Mouse (Mus musculus) forebrain, postnatal 0 days (tissue): ENCODE data around the gene Spata33. TPM values are rescaled to one million over a fixed set of nuclear protein-coding genes. Genes with fewer than 3 reads are reported as not detected.
"Not testable (repeated sequence)": the region's sequence is repeated elsewhere in the genome, so short reads cannot be mapped to it uniquely, and the experiment has no call there.

ENCODE experiments used
- ATAC-seq: fragments of 200-750 bp; cut with Nextera tagmentation; 2 replicates; pipeline ENCODE4 v1.8.0; 2017; ENCODE audit warnings: mild to moderate bottlenecking, moderate library complexity
- DNase-seq: peaks from one replicate; pipeline ENCODE4 v3.0.0-alpha.2; 2015
- H3K27ac ChIP-seq: fragments of 300-500 bp; sonication (generic); 2 replicates; pipeline ENCODE4 v1.5.1; 2014; ENCODE audit warnings: low read depth, mild to moderate bottlenecking, antibody characterized with exemption, low read length, moderate library complexity, mixed read lengths
- H3K27me3 ChIP-seq: fragments of 300-500 bp; sonication (generic); 2 replicates; pipeline ENCODE4 v1.6.1; 2014; ENCODE audit warnings: mild to moderate bottlenecking, low read length, mixed read lengths; ENCODE audit not compliant: insufficient read depth
- H3K36me3 ChIP-seq: fragments of 300-500 bp; sonication (generic); 2 replicates; pipeline ENCODE4 v1.6.1; 2014; ENCODE audit warnings: mild to moderate bottlenecking, moderate library complexity; ENCODE audit not compliant: insufficient read depth
- H3K4me1 ChIP-seq: fragments of 300-500 bp; sonication (generic); 2 replicates; pipeline ENCODE4 v1.6.1; 2014; ENCODE audit warnings: antibody characterized with exemption; ENCODE audit not compliant: insufficient read depth
- H3K4me2 ChIP-seq: fragments of 300-500 bp; sonication (generic); 2 replicates; pipeline ENCODE4 v1.6.1; 2014; ENCODE audit warnings: low read depth, mild to moderate bottlenecking, moderate library complexity
- H3K4me3 ChIP-seq: fragments of 300-500 bp; sonication (generic); 2 replicates; pipeline ENCODE4 v1.5.1; 2014; ENCODE audit warnings: low read depth, low read length, mixed read lengths
- H3K9ac ChIP-seq: fragments of 300-500 bp; sonication (generic); 2 replicates; pipeline ENCODE4 v1.6.1; 2014; ENCODE audit warnings: mild to moderate bottlenecking
- H3K9me3 ChIP-seq: fragments of 300-500 bp; sonication (generic); 2 replicates; pipeline ENCODE4 v1.6.1; 2016; ENCODE audit warnings: low read length
- CTCF ChIP-seq: sonication (generic); IDR thresholded peaks from 2 replicates; pipeline ENCODE4 v1.5.1; 2016; ENCODE audit warnings: antibody characterized with exemption, control low read depth, low read depth
- WGBS: fragments of 180-500 bp; shearing (Covaris S2); extraction: QIAGEN DNeasy Blood & Tissue Kit; methylation state at CpG from one replicate; pipeline ENCODE4 v1.1.7; 2014; 5-methylcytosine and 5-hydroxymethylcytosine counted together
- polyA plus RNA-seq: library from polyadenylated mRNA; unstranded; fragments of >200 nt; fragmentation: Nextera tagmentation; extraction: Ambion mirVana; gene quantifications from 2 replicates; pipeline ENCODE4 v1.2.1, GENCODE M21; 2015
- total RNA-seq: library from RNA; depleted of rRNA; stranded (reverse); fragments of >200 nt; gene quantifications from 2 replicates; pipeline ENCODE4 v1.2.3, GENCODE M21; 2014

Gene Spata33
- total and polyA plus RNA-seq, 2 experiments from 2014 or later = 6.3 to 7.6 TPM

DNA sequence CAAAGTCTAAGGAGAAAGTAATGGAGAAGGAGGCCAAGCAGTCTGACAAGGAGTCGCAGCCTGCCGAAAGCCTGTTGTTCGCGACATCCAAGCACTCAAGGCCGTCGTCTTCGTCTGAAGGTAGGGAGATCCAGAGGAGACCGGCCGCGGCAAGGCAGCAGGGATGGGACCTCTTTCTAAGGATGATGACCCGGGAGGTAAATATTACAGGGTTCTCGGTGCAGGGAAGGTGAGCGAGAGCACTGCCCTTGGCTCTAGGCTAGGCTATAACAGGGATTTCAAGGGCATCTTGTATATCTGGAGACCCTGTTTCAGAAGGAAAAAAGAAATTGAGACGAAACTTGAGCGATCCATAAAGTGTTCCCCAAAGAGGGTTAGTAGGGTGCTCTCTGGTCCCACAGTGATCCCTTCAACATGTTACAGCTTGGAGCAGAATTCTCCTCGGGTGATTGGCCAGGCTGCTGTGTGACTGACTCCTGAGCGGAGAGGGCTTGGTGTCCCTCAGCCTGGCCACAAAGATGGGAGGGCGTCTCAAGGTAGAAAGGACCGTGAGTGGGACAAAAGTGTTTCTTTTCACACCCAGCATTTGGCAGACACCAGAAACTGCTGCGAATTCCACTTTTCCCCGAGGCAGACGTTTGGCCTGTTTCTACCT, 613 bp downstream of the Spata33 start:
- Histone ChIP-seq H3K4me1 (peaks cover 16% of the 10 kb centered on the region; the same call in 1 of the 2 replicates), H3K27me3 (no peaks in the 10 kb centered on the region), H3K4me3 (peak overlapping the region; percentile 96), H3K36me3 (peaks cover 16% of the 10 kb centered on the region), H3K27ac (peak overlapping the region; percentile 66; the same call in 1 of the 2 replicates), H3K9ac (peak overlapping the region; percentile 97), H3K4me2 (peak overlapping the region; percentile 91), H3K9me3 (no peaks in the 10 kb centered on the region)
- 20% methylated on average over 22 of the region's 22 CpGs for WGBS
- TF ChIP-seq CTCF = no peak
- ATAC-seq (no peak), DNase-seq (no peak)

DNA sequence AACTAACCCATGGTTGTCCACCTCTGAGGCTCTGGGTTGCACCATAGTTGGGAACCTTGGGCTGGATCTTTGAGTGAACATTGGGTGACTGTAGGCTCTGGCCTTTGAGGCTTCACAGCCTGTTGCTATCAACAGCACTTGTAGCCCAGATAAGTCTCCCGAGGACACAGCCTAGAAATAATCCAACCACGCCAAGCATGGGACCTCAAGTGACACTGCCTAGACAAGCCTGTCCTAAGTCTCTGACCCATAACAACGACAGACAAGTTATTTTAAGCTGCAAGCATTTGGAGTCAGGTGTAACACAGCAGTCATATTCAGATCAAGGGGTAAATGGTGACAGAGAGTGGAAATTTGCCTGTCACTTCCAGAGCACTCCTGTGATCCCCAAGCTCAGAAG, 2.8 kb downstream of the Spata33 start:
- no peak for TF ChIP-seq CTCF
- 74% methylated on average over 3 of the region's 3 CpGs for WGBS
- DNase-seq = no peak
- Histone ChIP-seq H3K4me3 (no peak overlapping the region), H3K27me3 (no peaks in the 10 kb centered on the region), H3K9ac (no peak overlapping the region), H3K4me2 (no peak overlapping the region), H3K36me3 (no peaks in the 10 kb centered on the region), H3K27ac (no peak overlapping the region), H3K9me3 (no peaks in the 10 kb centered on the region), H3K4me1 (peaks cover 16% of the 10 kb centered on the region; the same call in 1 of the 2 replicates)
- ATAC-seq = no peak

DNA sequence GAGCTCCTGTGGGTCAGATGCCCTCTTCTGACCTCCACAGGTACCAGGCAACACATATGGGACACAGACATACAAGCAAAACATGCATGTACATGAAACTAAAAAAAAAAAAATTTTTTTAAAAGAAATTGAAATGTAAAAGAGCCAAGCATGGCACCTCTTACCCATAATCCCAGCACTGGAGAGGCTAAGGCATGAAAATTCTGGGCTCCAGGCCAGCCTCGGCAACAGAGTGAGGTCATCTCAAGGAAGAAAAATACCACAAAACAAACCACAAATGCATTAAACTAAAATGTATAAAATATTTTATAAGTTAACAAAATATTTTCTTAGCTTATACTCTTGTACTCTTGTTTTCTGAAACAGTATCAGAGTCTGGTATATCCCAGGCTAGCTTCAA, 8.3 kb downstream of the Spata33 start:
- Histone ChIP-seq H3K27ac (no peak overlapping the region), H3K36me3 (no peaks in the 10 kb centered on the region), H3K4me3 (no peak overlapping the region), H3K9ac (no peak overlapping the region), H3K9me3 (no peaks in the 10 kb centered on the region), H3K27me3 (no peaks in the 10 kb centered on the region), H3K4me2 (no peak overlapping the region), H3K4me1 (peaks cover 11% of the 10 kb centered on the region; the same call in 1 of the 2 replicates)
- WGBS = 64% methylated on average over 1 of the region's 1 CpGs
- DNase-seq (no peak), ATAC-seq (no peak)
- no peak for TF ChIP-seq CTCF

DNA sequence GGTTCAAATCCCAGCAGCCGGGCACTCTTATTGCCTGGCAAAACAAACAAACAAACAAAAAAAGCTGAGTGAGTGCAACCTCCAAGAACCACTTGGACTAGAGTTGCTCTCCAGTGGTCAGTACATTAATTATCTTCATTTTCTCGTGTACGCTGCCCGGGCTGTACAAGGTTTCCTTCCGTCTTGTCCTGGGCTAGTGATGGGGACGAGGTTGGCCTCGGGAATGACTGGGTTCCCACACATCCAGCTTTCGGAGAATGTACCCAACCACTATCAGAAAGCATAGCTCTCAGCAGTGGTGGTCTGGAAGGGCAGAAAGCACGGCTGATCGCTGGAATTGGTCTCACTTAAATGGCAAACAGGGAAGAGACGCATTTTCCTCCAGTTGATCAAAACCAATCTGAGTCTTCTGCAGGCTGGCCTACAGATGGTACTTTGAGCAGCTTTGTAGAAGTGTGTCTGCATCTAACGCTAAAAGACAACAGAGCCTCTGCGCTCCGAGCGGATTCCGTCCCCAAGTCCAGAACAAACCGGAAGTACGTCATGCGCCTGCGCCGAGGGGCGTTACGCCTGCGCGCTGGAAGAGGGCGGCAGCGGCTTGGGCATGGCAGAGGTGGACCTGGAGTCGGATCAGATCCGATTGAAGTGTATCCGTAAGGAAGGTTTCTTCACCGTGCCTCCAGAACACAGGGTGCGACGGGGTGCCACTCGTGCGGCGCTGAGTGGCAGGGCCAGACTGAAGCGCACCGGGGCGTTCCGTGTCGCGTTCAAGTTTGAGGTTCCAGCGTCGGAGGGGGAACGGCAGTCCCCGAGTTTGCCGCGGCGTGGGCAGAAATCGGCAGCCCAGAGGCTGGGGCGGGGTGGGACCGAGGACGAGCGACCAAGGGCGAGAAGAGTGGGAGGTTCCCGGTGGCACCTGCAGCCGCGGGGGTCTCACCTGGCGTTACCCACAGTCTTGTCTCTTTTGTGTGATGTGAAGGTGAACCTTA, 11.9 kb downstream of the Spata33 start, which contains the start of gene Cdk10:
Cdk10 (plus strand) TSS at position 565 of the 989 bp plus-strand sequence.
- H3K9me3 ChIP-seq = no peaks in the 10 kb centered on the region
- H3K9ac ChIP-seq = peak within 1 kb of the TSS; percentile 80
- H3K4me1 ChIP-seq = peaks cover 11% of the 10 kb centered on the region; the same call in 1 of the 2 replicates
- TF ChIP-seq CTCF = peak; percentile 20; the same call in 1 of the 2 replicates
- WGBS = 5% methylated on average over 59 of the region's 59 CpGs
- peak within 1 kb of the TSS; percentile 71 for H3K4me3 ChIP-seq
- H3K27ac ChIP-seq = peak within 1 kb of the TSS; percentile 91
- H3K4me2 ChIP-seq = peak within 1 kb of the TSS; percentile 93
- H3K27me3 ChIP-seq = no peaks in the 10 kb centered on the region
- ATAC-seq (peak; percentile 94), DNase-seq (peak; percentile 95)
- peaks cover 18% of the 10 kb centered on the region for H3K36me3 ChIP-seq

DNA sequence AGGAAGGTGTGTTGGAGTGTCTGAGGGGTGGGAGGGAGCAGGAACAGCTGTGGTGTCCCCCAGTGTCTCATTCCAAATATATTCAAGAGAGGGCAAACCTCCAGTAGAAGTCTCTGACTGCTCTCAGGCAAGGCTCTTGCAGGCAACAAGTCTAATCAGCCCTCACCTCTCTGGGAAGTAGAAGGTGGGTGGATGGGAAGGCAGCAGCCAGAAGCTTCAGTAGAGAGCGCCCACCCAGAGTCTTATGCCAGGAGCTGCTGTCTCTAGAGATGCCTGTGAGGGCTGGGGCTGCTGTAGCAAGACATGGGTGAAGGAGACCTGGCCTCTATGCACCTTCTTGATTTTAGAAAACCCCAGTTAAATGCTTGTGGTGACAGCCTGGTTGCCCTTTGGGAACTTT, 15.8 kb downstream of the Spata33 start:
- no peak for ATAC-seq
- Histone ChIP-seq H3K4me3 (no peak overlapping the region), H3K27ac (no peak overlapping the region), H3K4me1 (peaks cover 11% of the 10 kb centered on the region; the same call in 1 of the 2 replicates), H3K4me2 (no peak overlapping the region), H3K9ac (no peak overlapping the region), H3K36me3 (peaks cover 18% of the 10 kb centered on the region), H3K27me3 (no peaks in the 10 kb centered on the region), H3K9me3 (no peaks in the 10 kb centered on the region)
- DNase-seq = no peak
- no peak for TF ChIP-seq CTCF
- WGBS = 100% methylated on average over 1 of the region's 1 CpGs

DNA sequence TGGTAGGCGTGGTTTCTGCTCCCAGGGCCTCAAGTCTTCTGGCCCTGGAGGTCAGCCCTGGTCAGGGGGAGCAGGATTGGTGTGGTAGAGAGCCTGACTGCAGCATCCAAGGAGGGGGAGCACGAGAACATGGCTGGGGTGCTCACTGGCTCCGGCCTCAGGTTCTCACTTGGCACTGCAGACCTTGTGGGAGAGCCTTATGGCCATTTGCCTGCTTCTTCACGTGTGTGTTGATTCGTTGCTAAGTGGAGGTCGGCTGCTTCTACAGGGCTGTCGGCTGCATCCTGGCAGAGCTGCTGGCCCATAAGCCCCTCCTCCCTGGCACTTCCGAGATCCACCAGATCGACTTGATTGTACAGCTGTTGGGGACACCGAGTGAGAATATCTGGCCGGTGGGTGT, 17.7 kb downstream of the Spata33 start:
- H3K36me3 ChIP-seq = peaks cover 18% of the 10 kb centered on the region
- not testable (repeated sequence) for H3K9me3 ChIP-seq, DNase-seq, ATAC-seq, H3K4me1 ChIP-seq, H3K4me2 ChIP-seq, H3K9ac ChIP-seq, H3K27me3 ChIP-seq, H3K27ac ChIP-seq, H3K4me3 ChIP-seq
- WGBS = 78% methylated on average over 11 of the region's 11 CpGs

DNA sequence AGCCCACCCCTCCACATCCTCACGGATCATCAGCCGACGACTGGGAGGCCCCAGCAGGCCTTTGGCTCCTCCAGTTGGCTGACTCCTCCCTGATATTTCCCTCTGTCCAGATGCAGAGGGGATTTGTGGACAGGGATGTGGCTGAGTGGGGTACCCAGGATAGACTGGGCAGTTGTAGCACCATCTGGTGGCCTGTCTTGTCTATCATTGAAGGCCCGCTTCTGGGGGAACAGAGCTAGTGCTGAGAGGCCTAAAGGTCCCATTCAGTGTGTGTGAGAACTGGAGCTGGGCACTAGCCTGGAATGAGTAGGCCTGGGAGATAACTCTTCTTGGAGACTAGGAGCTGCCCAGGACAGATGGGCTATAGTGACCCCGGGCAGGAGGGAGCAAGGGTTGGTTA, 19.1 kb downstream of the Spata33 start:
- Histone ChIP-seq H3K4me1 (peaks cover 15% of the 10 kb centered on the region), H3K27ac (no peak overlapping the region), H3K27me3 (peaks cover 4% of the 10 kb centered on the region; the same call in 1 of the 2 replicates), H3K9ac (no peak overlapping the region), H3K9me3 (no peaks in the 10 kb centered on the region), H3K36me3 (peaks cover 18% of the 10 kb centered on the region), H3K4me2 (no peak overlapping the region), H3K4me3 (no peak overlapping the region)
- WGBS = 60% methylated on average over 5 of the region's 5 CpGs
- TF ChIP-seq CTCF = peak; percentile 50
- DNase-seq = no peak
- no peak for ATAC-seq
